Mouse (Mus musculus) forebrain, postnatal 0 days (tissue): ENCODE data around the gene Arpp21. TPM values are rescaled to one million over a fixed set of nuclear protein-coding genes. Genes with fewer than 3 reads are reported as not detected.

ENCODE experiments used
- ATAC-seq: fragments of 200-750 bp; cut with Nextera tagmentation; 2 replicates; pipeline ENCODE4 v1.8.0; 2017; ENCODE audit warnings: mild to moderate bottlenecking, moderate library complexity
- DNase-seq: peaks from one replicate; pipeline ENCODE4 v3.0.0-alpha.2; 2015
- H3K27ac ChIP-seq: fragments of 300-500 bp; sonication (generic); 2 replicates; pipeline ENCODE4 v1.5.1; 2014; ENCODE audit warnings: low read depth, mild to moderate bottlenecking, antibody characterized with exemption, low read length, moderate library complexity, mixed read lengths
- H3K27me3 ChIP-seq: fragments of 300-500 bp; sonication (generic); 2 replicates; pipeline ENCODE4 v1.6.1; 2014; ENCODE audit warnings: mild to moderate bottlenecking, low read length, mixed read lengths; ENCODE audit not compliant: insufficient read depth
- H3K36me3 ChIP-seq: fragments of 300-500 bp; sonication (generic); 2 replicates; pipeline ENCODE4 v1.6.1; 2014; ENCODE audit warnings: mild to moderate bottlenecking, moderate library complexity; ENCODE audit not compliant: insufficient read depth
- H3K4me1 ChIP-seq: fragments of 300-500 bp; sonication (generic); 2 replicates; pipeline ENCODE4 v1.6.1; 2014; ENCODE audit warnings: antibody characterized with exemption; ENCODE audit not compliant: insufficient read depth
- H3K4me2 ChIP-seq: fragments of 300-500 bp; sonication (generic); 2 replicates; pipeline ENCODE4 v1.6.1; 2014; ENCODE audit warnings: low read depth, mild to moderate bottlenecking, moderate library complexity
- H3K4me3 ChIP-seq: fragments of 300-500 bp; sonication (generic); 2 replicates; pipeline ENCODE4 v1.5.1; 2014; ENCODE audit warnings: low read depth, low read length, mixed read lengths
- H3K9ac ChIP-seq: fragments of 300-500 bp; sonication (generic); 2 replicates; pipeline ENCODE4 v1.6.1; 2014; ENCODE audit warnings: mild to moderate bottlenecking
- H3K9me3 ChIP-seq: fragments of 300-500 bp; sonication (generic); 2 replicates; pipeline ENCODE4 v1.6.1; 2016; ENCODE audit warnings: low read length
- CTCF ChIP-seq: sonication (generic); IDR thresholded peaks from 2 replicates; pipeline ENCODE4 v1.5.1; 2016; ENCODE audit warnings: antibody characterized with exemption, control low read depth, low read depth
- WGBS: fragments of 180-500 bp; shearing (Covaris S2); extraction: QIAGEN DNeasy Blood & Tissue Kit; methylation state at CpG from one replicate; pipeline ENCODE4 v1.1.7; 2014; 5-methylcytosine and 5-hydroxymethylcytosine counted together
- polyA plus RNA-seq: library from polyadenylated mRNA; unstranded; fragments of >200 nt; fragmentation: Nextera tagmentation; extraction: Ambion mirVana; gene quantifications from 2 replicates; pipeline ENCODE4 v1.2.1, GENCODE M21; 2015
- total RNA-seq: library from RNA; depleted of rRNA; stranded (reverse); fragments of >200 nt; gene quantifications from 2 replicates; pipeline ENCODE4 v1.2.3, GENCODE M21; 2014

The Arpp21 gene
- total and polyA plus RNA-seq, 2 experiments from 2014 or later: 118 to 151 TPM

DNA sequence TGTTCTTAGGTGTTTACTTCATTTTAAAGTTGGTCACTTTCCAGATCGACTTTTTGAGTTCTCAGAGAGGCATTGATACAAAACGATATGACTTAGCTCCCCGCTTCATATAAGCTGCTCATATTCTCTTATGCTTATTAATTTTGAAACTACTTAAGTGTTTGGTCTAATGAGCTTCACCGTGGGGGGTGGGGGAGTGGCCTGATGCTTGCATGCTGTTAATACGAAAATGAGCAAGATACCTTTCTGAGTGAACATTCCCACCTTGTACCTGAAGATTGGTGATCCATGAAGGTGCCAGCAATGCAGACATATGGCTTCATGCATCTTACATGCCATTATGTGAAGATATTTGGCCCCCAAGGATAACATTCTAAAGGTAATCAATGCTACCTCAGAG lies 4.4 kb downstream of the Arpp21 start:
- peak overlapping the region; percentile 99 for H3K27ac ChIP-seq

GRCm38 (mm10) chr9:112230716-112231361 lies 4.9 kb downstream of the Arpp21 start:
- peak overlapping the region; percentile 72 for H3K4me2 ChIP-seq

More for the DNA sequence above, 4.4 kb downstream of the Arpp21 start:
- Histone ChIP-seq H3K4me3 (peak overlapping the region; percentile 71), H3K9ac (peak overlapping the region; percentile 99), H3K4me1 (no peaks in the 10 kb centered on the region), H3K27me3 (no peaks in the 10 kb centered on the region), H3K36me3 (no peaks in the 10 kb centered on the region), H3K4me2 (peak overlapping the region; percentile 72), H3K9me3 (no peaks in the 10 kb centered on the region)
- WGBS: 53% methylated on average over 5 of the region's 5 CpGs
- DNase-seq (no peak), ATAC-seq (no peak)
- no peak for TF ChIP-seq CTCF

GRCm38 (mm10) chr9:112228470-112228869 lies 7.3 kb downstream of the Arpp21 start:
- no peaks in the 10 kb centered on the region for H3K36me3 ChIP-seq
- ATAC-seq: no peak
- H3K27ac ChIP-seq: peak overlapping the region; percentile 55
- peak overlapping the region; percentile 43 for H3K4me2 ChIP-seq
- no peaks in the 10 kb centered on the region for H3K4me1 ChIP-seq
- peak overlapping the region; percentile 42 for H3K9ac ChIP-seq
- no peak for DNase-seq
- H3K4me3 ChIP-seq: peak overlapping the region; percentile 28
- no peaks in the 10 kb centered on the region for H3K9me3 ChIP-seq
- WGBS: 73% methylated on average over 3 of the region's 3 CpGs
- no peaks in the 10 kb centered on the region for H3K27me3 ChIP-seq
- 0 out of 2 replicates have a peak, but pooled peaks have one; percentile 9 for TF ChIP-seq CTCF

More at GRCm38 (mm10) chr9:112230716-112231361, 4.9 kb downstream of the Arpp21 start:
- Histone ChIP-seq H3K9ac (peak overlapping the region; percentile 99), H3K4me1 (no peaks in the 10 kb centered on the region), H3K4me3 (peak overlapping the region; percentile 71), H3K9me3 (no peaks in the 10 kb centered on the region), H3K27me3 (no peaks in the 10 kb centered on the region), H3K36me3 (no peaks in the 10 kb centered on the region), H3K27ac (peak overlapping the region; percentile 99)
- no peak for DNase-seq
- 50% methylated on average over 4 of the region's 4 CpGs for WGBS
- ATAC-seq: no peak
- TF ChIP-seq CTCF: no peak

DNA sequence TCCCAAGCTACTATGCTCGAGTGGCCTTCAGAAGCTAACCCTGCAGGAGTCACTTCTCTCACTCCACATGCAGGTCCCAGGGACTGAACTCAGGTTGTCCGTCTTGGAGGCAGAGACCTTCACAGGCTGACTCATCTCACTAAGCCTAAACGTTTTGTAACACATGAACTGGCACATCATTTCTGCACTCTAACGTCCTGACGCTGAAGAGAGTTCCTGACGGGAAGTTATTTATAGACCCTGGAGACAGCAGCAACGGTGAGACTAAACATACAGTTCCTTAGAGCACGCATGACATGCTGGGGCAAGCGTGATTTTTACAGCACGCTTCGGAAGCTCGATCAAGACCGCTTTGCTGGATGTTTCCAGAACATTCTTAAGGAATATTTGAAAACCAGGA lies 8.6 kb downstream of the Arpp21 start:
- no peak for TF ChIP-seq CTCF
- Histone ChIP-seq H3K9ac (peak overlapping the region; percentile 42), H3K4me3 (peak overlapping the region; percentile 28), H3K36me3 (peaks cover 9% of the 10 kb centered on the region), H3K27ac (peak overlapping the region; percentile 55), H3K4me1 (no peaks in the 10 kb centered on the region), H3K27me3 (no peaks in the 10 kb centered on the region), H3K9me3 (no peaks in the 10 kb centered on the region), H3K4me2 (peak overlapping the region; percentile 43)
- ATAC-seq (peak; percentile 27; the same call in 1 of the 2 replicates), DNase-seq (no peak)
- 62% methylated on average over 13 of the region's 13 CpGs for WGBS

DNA sequence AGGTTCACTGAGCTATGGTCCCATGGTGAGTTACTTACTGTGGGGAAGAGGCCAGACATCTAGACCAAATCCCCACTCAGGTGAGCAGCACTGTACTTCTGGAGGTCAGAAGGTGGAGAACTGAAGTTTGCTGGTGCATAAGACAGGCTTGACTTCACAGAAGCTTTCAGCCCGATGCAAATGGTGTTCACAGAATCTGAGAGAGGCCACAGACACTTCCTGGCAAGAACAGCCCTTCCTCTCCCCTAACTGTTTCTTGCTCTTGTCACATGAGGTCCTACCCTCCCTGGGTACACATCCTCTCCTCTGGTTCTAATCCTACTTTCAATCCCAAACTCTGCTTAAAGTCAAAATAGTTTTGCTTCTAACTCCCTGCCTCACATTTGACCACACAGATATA lies 9.2 kb downstream of the Arpp21 start:
- H3K9me3 ChIP-seq: no peaks in the 10 kb centered on the region
- H3K27me3 ChIP-seq: no peaks in the 10 kb centered on the region
- H3K4me2 ChIP-seq: peak overlapping the region; percentile 43
- peaks cover 14% of the 10 kb centered on the region for H3K36me3 ChIP-seq
- no peak for ATAC-seq
- no peak overlapping the region for H3K4me3 ChIP-seq
- 58% methylated on average over 1 of the region's 1 CpGs for WGBS
- DNase-seq: no peak
- H3K9ac ChIP-seq: 0 out of 2 replicates have a peak overlapping the region, but pooled peaks have one; percentile 14
- H3K27ac ChIP-seq: no peak overlapping the region
- no peaks in the 10 kb centered on the region for H3K4me1 ChIP-seq
- no peak for TF ChIP-seq CTCF

DNA sequence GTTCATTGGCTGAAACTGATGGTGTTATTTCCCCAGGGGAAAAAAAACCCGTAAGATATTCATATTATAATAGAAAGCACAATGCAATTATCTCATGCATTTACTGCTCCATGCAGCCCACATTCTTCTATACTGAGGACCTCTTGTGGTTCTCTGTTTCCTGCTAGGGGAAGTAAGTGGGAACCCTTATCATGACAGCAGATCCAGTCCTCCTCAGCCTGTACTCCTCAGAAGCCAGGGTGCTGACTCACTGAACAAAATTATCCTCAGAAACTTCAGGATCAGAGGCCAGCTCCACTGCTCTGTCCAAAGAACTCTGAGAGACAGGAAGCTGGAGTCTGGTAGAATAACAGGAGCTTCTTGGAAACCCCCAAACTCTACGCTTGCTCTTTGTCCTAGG lies 10.7 kb downstream of the Arpp21 start:
- WGBS: 71% methylated on average over 2 of the region's 2 CpGs
- no peak overlapping the region for H3K9ac ChIP-seq
- no peak overlapping the region for H3K4me3 ChIP-seq
- no peak overlapping the region for H3K27ac ChIP-seq
- H3K36me3 ChIP-seq: peaks cover 16% of the 10 kb centered on the region
- no peaks in the 10 kb centered on the region for H3K27me3 ChIP-seq
- H3K4me2 ChIP-seq: no peak overlapping the region; the same call in 1 of the 2 replicates
- no peaks in the 10 kb centered on the region for H3K9me3 ChIP-seq
- TF ChIP-seq CTCF: no peak
- H3K4me1 ChIP-seq: no peaks in the 10 kb centered on the region
- ATAC-seq (no peak), DNase-seq (no peak)

- H3K9me3 ChIP-seq: no peaks in the 10 kb centered on the region
- H3K36me3 ChIP-seq: peaks cover 45% of the 10 kb centered on the region
- H3K27me3 ChIP-seq: no peaks in the 10 kb centered on the region
- H3K4me1 ChIP-seq: no peaks in the 10 kb centered on the region
- 78% methylated on average over 8 of the region's 8 CpGs for WGBS
- no peak for TF ChIP-seq CTCF
- no peak for DNase-seq
- H3K9ac ChIP-seq: no peak overlapping the region
- no peak overlapping the region for H3K4me2 ChIP-seq
- H3K4me3 ChIP-seq: no peak overlapping the region
- no peak for ATAC-seq
- H3K27ac ChIP-seq: no peak overlapping the region
These were observed 16.4 kb downstream of the Arpp21 start for GRCm38 (mm10) chr9:112219372-112219771.
